Mouse (Mus musculus) liver, embryonic 16.5 days (tissue): ENCODE results near the gene Dock8. TPM values are rescaled to one million over a fixed set of nuclear protein-coding genes. Genes with fewer than 3 reads are reported as not detected.

Experiments used
- ATAC-seq: fragments of 200-750 bp; cut with Nextera tagmentation; 2 replicates; pipeline ENCODE4 v1.8.0; 2017; ENCODE audit warnings: low read depth, mild to moderate bottlenecking, moderate number of reproducible peaks, moderate library complexity
- H3K27ac ChIP-seq: fragments of 300-500 bp; sonication (generic); 2 replicates; pipeline ENCODE4 v1.5.1; 2014; ENCODE audit warnings: mild to moderate bottlenecking, low read length
- H3K27me3 ChIP-seq: fragments of 300-500 bp; sonication (generic); 2 replicates; pipeline ENCODE4 v1.6.1; 2014; ENCODE audit warnings: low read depth, low read length, mixed read lengths; ENCODE audit not compliant: control insufficient read depth, insufficient read depth
- H3K36me3 ChIP-seq: fragments of 300-500 bp; sonication (generic); 2 replicates; pipeline ENCODE4 v1.6.1; 2014; ENCODE audit warnings: mild to moderate bottlenecking; ENCODE audit not compliant: control insufficient read depth, insufficient read depth
- H3K4me1 ChIP-seq: fragments of 300-500 bp; sonication (generic); 2 replicates; pipeline ENCODE4 v1.6.1; 2014; ENCODE audit warnings: low read depth, low read length, mixed read lengths; ENCODE audit not compliant: control insufficient read depth
- H3K4me2 ChIP-seq: fragments of 300-500 bp; sonication (generic); 2 replicates; pipeline ENCODE4 v1.6.1; 2014; ENCODE audit warnings: low read depth, low read length, mixed read lengths
- H3K4me3 ChIP-seq: fragments of 300-500 bp; sonication (generic); 2 replicates; pipeline ENCODE4 v1.5.1; 2014; ENCODE audit warnings: low read depth, mild to moderate bottlenecking, low read length
- H3K9ac ChIP-seq: fragments of 300-500 bp; sonication (generic); 2 replicates; pipeline ENCODE4 v1.6.1; 2014; ENCODE audit warnings: low read depth, low read length
- H3K9me3 ChIP-seq: fragments of 300-500 bp; sonication (generic); replicated peaks from 2 replicates; pipeline ENCODE4 v1.6.1; 2016; ENCODE audit warnings: low read length; ENCODE audit not compliant: control insufficient read depth
- WGBS: fragments of 180-500 bp; shearing (Covaris S2); extraction: QIAGEN DNeasy Blood & Tissue Kit; methylation state at CpG from one replicate; pipeline ENCODE4 v1.1.7; 2014; ENCODE audit not compliant: insufficient replicate concordance; 5-methylcytosine and 5-hydroxymethylcytosine counted together
- polyA plus RNA-seq: library from polyadenylated mRNA; unstranded; fragments of >200 nt; fragmentation: Nextera tagmentation; extraction: Ambion mirVana; gene quantifications from 2 replicates; pipeline ENCODE4 v1.2.1, GENCODE M21; 2015

Gene Dock8
- polyA plus RNA-seq, result 6.2 and 8.4 TPM in 2 replicates

DNA sequence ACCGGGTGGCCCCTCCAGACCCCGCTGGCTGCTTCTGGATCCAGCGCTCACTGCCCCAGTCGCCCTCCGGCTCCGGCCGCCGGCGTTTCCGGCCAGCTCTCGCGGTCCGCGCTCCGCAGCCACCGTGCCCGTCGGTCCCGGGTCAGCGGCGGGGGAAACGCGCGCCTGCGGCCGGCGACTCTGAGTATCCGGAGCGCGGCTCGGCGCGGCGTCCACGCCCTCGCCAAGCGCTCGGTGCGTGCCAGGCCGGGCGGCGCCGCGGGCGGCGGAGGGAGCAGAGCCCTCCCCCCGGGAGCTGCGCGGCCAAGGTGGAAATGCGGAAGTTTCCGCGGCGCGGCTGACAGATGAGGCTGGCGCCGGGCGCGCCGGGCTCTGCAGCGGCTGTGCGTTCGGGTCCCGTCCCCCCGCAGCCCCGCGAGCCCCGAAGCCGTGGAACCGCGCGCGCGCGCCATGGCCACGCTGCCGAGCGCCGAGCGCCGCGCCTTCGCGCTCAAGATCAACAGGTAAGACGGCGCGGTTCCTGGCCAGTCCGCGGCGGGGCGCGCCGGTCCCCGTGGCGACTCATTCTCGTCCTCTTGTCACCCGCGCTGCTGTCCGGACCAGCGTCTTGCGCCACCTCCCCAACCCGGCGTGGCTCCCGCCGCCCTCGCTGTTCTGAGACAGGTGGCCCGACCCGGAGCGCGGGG is at the start of gene Dock8:
TSS of gene Dock8 (plus strand) at position 334 of the 686 bp plus-strand sequence.
- Histone ChIP-seq H3K4me1 (peaks cover 20% of the 10 kb centered on the region), H3K27ac (peak within 1 kb of the TSS; percentile 75), H3K9me3 (no peaks in the 10 kb centered on the region), H3K4me2 (peak within 1 kb of the TSS; percentile 93), H3K36me3 (no peaks in the 10 kb centered on the region), H3K9ac (peak within 1 kb of the TSS; percentile 69), H3K4me3 (peak within 1 kb of the TSS; percentile 73), H3K27me3 (peaks cover 2% of the 10 kb centered on the region)
- under 1% methylated on average over 97 of the region's 109 CpGs for WGBS
- peak; percentile 85 for ATAC-seq

DNA sequence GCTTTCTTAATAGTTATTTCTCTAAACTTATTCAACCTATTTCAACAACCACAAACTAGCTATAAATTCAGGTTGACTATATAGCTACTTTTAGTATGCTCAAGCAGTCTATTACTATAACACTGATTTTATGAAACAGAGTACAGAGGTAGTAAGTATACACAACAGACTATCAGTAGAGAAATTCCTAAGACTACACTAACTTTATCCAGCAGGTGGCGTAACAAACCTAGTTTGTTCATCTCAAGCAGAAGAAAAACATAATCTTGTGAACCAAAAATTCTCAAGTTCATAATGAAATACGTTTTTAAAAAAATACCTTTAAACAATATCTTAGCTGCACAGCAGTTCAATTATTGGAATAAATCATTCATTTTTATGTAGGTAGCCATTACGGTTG is 40.8 kb upstream of the Dock8 start:
- ATAC-seq, result no peak
- peaks cover 6% of the 10 kb centered on the region; the same call in 1 of the 2 replicates for H3K36me3 ChIP-seq
- no peak overlapping the region for H3K4me3 ChIP-seq
- no peak overlapping the region for H3K4me2 ChIP-seq
- 31% methylated on average over 3 of the region's 3 CpGs for WGBS
- no peaks in the 10 kb centered on the region for H3K9me3 ChIP-seq
- H3K27me3 ChIP-seq, result no peaks in the 10 kb centered on the region
- H3K27ac ChIP-seq, result no peak overlapping the region
- H3K4me1 ChIP-seq, result peaks cover 8% of the 10 kb centered on the region
- H3K9ac ChIP-seq, result no peak overlapping the region

GRCm38 (mm10) chr19:24961172-24961962 is 38.0 kb upstream of the Dock8 start, which contains the start of gene Cbwd1:
Gene Cbwd1, minus strand, starts transcription at chr19:24961610.
- Histone ChIP-seq H3K4me1 (peaks cover 8% of the 10 kb centered on the region), H3K4me2 (peak within 1 kb of the TSS; percentile 69), H3K27me3 (no peaks in the 10 kb centered on the region), H3K4me3 (peak within 1 kb of the TSS; percentile 79), H3K9me3 (no peaks in the 10 kb centered on the region), H3K27ac (0 out of 2 replicates have a peak within 1 kb of the TSS, but pooled peaks have one; percentile 47), H3K9ac (peak within 1 kb of the TSS; percentile 78), H3K36me3 (peaks cover under 1% of the 10 kb centered on the region; the same call in 1 of the 2 replicates)
- ATAC-seq, result peak; percentile 100
- WGBS, result under 1% methylated on average over 36 of the region's 36 CpGs

DNA sequence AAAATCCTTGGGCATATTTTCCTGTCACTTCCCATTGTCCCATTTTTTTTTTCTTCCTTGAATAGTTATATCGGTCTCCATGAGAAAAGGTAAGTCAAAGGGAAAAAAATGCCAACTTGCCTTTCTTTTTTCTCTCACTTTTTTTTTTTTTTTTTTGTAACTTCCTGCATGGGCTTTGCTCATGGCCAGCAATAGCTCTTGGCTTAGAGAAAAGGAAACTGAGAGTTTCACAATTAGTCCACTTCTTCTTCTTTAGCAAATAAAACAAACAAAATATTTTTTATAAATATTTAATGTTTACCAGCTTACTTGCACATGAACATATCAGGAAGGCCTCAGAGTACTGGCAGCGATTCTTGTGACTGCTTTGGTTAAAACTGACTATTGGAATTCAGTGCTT is 33.1 kb upstream of the Dock8 start:
- no peak overlapping the region for H3K9ac ChIP-seq
- no peak overlapping the region for H3K4me2 ChIP-seq
- H3K27ac ChIP-seq, result no peak overlapping the region; the same call in 1 of the 2 replicates
- no peak for ATAC-seq
- H3K4me1 ChIP-seq, result no peaks in the 10 kb centered on the region
- 47% methylated on average over 2 of the region's 2 CpGs for WGBS
- H3K9me3 ChIP-seq, result no peaks in the 10 kb centered on the region
- H3K4me3 ChIP-seq, result no peak overlapping the region
- no peaks in the 10 kb centered on the region for H3K36me3 ChIP-seq
- H3K27me3 ChIP-seq, result no peaks in the 10 kb centered on the region

DNA sequence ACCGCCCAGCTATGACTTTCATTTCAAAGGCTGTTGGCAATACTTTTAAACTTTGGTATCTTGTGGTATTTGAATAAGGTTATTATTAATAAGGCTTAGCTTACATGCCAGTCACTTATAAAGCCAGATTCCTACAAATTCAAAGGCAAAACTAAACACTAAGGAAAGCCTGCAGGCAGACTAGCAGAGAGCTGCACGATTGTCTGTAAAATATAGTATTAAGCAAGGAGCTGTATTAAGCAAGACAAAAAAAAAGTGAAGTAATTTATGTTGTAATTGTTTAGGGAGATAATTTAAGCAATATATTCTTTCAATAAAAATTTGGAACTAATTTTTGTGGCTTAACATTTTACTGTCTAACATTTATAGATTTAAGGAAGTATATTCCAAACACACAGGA is 32.4 kb upstream of the Dock8 start:
- H3K27ac ChIP-seq, result no peak overlapping the region
- no peaks in the 10 kb centered on the region for H3K9me3 ChIP-seq
- no peak for ATAC-seq
- WGBS, result 63% methylated on average over 2 of the region's 2 CpGs
- H3K27me3 ChIP-seq, result no peaks in the 10 kb centered on the region
- no peak overlapping the region for H3K4me2 ChIP-seq
- no peaks in the 10 kb centered on the region for H3K4me1 ChIP-seq
- no peak overlapping the region for H3K4me3 ChIP-seq
- no peaks in the 10 kb centered on the region for H3K36me3 ChIP-seq
- H3K9ac ChIP-seq, result no peak overlapping the region

- no peak overlapping the region for H3K9ac ChIP-seq
- H3K4me1 ChIP-seq, result no peaks in the 10 kb centered on the region
- no peaks in the 10 kb centered on the region for H3K27me3 ChIP-seq
- no peaks in the 10 kb centered on the region for H3K36me3 ChIP-seq
- H3K27ac ChIP-seq, result no peak overlapping the region
- no peak overlapping the region for H3K4me2 ChIP-seq
- ATAC-seq, result no peak
- no peak overlapping the region for H3K4me3 ChIP-seq
- 19% methylated on average over 7 of the region's 7 CpGs for WGBS
- H3K9me3 ChIP-seq, result no peaks in the 10 kb centered on the region
These were observed 28.0 kb upstream of the Dock8 start for GRCm38 (mm10) chr19:24971307-24971706.

DNA sequence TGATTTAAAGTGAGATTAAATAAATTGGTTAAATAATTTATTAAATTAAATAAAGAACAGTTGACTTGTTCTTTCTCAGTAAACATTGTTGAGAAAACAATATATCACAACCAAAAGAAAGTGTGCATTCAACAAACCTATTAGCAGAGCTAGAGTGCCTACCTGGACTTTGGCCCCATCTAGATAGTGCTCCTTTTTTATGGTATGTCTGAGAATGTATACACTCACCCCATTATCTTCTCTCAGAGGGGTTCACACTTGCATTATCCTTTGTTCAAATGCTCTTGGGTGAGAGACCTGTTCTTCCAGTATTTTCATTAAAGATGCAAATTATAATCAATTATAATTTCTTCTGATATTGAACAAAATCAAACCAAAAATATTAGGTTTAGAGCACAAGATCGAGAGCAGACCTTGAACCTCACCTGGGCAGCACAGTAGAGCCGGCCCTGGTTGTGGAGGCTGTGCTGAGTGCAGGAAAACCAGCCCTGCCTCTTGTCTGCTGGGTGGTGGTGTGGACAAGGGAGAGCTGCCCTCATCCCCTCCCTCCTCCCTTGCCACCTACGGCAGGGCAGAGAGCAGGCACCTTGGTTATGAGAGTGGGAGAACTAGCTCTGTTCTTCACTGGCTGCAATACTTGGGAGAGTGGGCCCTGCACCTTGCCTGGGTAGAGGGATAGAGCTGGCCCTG is 26.5 kb upstream of the Dock8 start:
- H3K4me2 ChIP-seq, result no peak overlapping the region
- no peaks in the 10 kb centered on the region for H3K27me3 ChIP-seq
- no peak overlapping the region for H3K4me3 ChIP-seq
- H3K36me3 ChIP-seq, result no peaks in the 10 kb centered on the region
- H3K27ac ChIP-seq, result no peak overlapping the region
- WGBS, result 56% methylated on average over 3 of the region's 3 CpGs
- no peak overlapping the region for H3K9ac ChIP-seq
- H3K4me1 ChIP-seq, result no peaks in the 10 kb centered on the region
- H3K9me3 ChIP-seq, result no peaks in the 10 kb centered on the region
- ATAC-seq, result no peak

DNA sequence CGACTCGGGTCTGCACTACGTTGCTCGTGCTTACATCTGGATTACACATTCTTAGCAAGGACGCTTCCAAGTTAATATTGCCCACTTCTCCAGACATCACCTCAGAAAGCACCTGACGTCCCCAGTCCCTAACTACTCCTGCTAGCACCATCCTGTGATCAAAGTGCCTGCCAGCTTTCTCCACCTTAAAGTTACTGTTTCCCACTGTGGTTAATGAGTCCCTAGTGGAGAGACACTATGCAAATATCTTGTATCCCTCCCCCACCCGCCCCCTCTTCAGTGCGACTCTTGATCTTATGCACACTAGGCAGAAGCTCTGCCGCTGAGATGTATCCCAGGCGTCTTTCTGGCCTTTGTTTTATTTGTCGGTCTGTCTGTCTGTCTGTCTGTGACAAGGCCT is 21.3 kb upstream of the Dock8 start:
- no peak for ATAC-seq

More for the DNA sequence above, 21.3 kb upstream of the Dock8 start:
- Histone ChIP-seq H3K4me2 (no peak overlapping the region), H3K9me3 (no peaks in the 10 kb centered on the region), H3K27me3 (no peaks in the 10 kb centered on the region), H3K4me1 (peaks cover 5% of the 10 kb centered on the region), H3K4me3 (no peak overlapping the region), H3K9ac (no peak overlapping the region), H3K27ac (no peak overlapping the region), H3K36me3 (no peaks in the 10 kb centered on the region)
- 66% methylated on average over 11 of the region's 11 CpGs for WGBS
